Mouse (Mus musculus) limb, embryonic 12.5 days (tissue): ENCODE results near the gene Nipal1. TPM values are rescaled to one million over a fixed set of nuclear protein-coding genes. Genes with fewer than 3 reads are reported as not detected.

ENCODE experiments used
- ATAC-seq: fragments of 200-750 bp; cut with Nextera tagmentation; 2 replicates; pipeline ENCODE4 v1.8.0; 2017; ENCODE audit warnings: low read depth, moderate TSS enrichment; ENCODE audit not compliant: insufficient number of reproducible peaks, insufficient read depth, low FRiP score, low TSS enrichment
- H3K27ac ChIP-seq: fragments of 300-500 bp; sonication (generic); 2 replicates; pipeline ENCODE4 v1.5.1; 2016; ENCODE audit warnings: mild to moderate bottlenecking, moderate library complexity
- H3K27me3 ChIP-seq: fragments of 300-500 bp; sonication (generic); 2 replicates; pipeline ENCODE4 v1.6.1; 2016; ENCODE audit warnings: mild to moderate bottlenecking, moderate library complexity
- H3K36me3 ChIP-seq: fragments of 300-500 bp; sonication (generic); 2 replicates; pipeline ENCODE4 v1.6.1; 2016; ENCODE audit warnings: mild to moderate bottlenecking, moderate library complexity
- H3K4me1 ChIP-seq: fragments of 300-500 bp; sonication (generic); replicated peaks from 2 replicates; pipeline ENCODE4 v1.6.1; 2016
- H3K4me2 ChIP-seq: fragments of 300-500 bp; sonication (generic); 2 replicates; pipeline ENCODE4 v1.6.1; 2016; ENCODE audit warnings: mild to moderate bottlenecking, moderate library complexity
- H3K4me3 ChIP-seq: fragments of 300-500 bp; sonication (generic); replicated peaks from 2 replicates; pipeline ENCODE4 v1.5.1; 2016; ENCODE audit warnings: mild to moderate bottlenecking
- H3K9ac ChIP-seq: fragments of 300-500 bp; sonication (generic); replicated peaks from 2 replicates; pipeline ENCODE4 v1.6.1; 2016; ENCODE audit warnings: mild to moderate bottlenecking, moderate library complexity
- H3K9me3 ChIP-seq: fragments of 300-500 bp; sonication (generic); 2 replicates; pipeline ENCODE4 v1.6.1; 2016; ENCODE audit warnings: mild to moderate bottlenecking, moderate library complexity
- WGBS: fragments of 180-500 bp; shearing (Covaris S2); methylation state at CpG from one replicate; pipeline ENCODE4 v1.1.7; 2016; 5-methylcytosine and 5-hydroxymethylcytosine counted together
- polyA plus RNA-seq: library from polyadenylated mRNA; unstranded; fragments of >200 nt; fragmentation: Nextera tagmentation; extraction: Ambion mirVana; gene quantifications from 2 replicates; pipeline ENCODE4 v1.2.1, GENCODE M21; 2016

Nipal1 gene
- polyA plus RNA-seq, 1 experiment from 2014 or later, result 0.84 TPM

- no peak overlapping the region for H3K9ac ChIP-seq
- no peaks in the 10 kb centered on the region for H3K4me1 ChIP-seq
- no peak overlapping the region for H3K4me2 ChIP-seq
- H3K36me3 ChIP-seq, result no peaks in the 10 kb centered on the region
- H3K4me3 ChIP-seq, result no peak overlapping the region
- no peaks in the 10 kb centered on the region for H3K27me3 ChIP-seq
- 34% methylated on average over 2 of the region's 2 CpGs for WGBS
- no peak overlapping the region for H3K27ac ChIP-seq
- ATAC-seq, result no peak
- H3K9me3 ChIP-seq, result no peaks in the 10 kb centered on the region
These were observed 51.9 kb downstream of the Nipal1 start for GRCm38 (mm10) chr5:72699500-72699818.

DNA sequence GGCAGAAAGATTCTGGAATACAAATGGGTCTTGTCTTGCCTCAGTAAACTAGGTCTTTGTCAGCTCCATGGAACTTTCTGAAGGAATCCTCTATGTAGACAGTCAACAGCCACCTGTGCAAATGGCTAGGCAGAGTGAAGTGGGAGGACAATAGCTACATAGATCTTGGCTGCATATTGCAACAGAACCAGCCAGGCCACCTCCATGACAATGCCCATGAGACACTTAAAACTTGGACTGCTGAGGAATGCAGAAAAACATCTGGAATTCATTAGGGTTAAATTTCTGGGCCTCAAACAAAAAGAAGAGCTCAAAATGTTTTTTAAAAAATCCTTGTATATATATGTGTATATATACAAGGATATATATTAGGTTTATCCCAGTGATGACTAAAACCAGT is 54.6 kb downstream of the Nipal1 start:
- H3K27ac ChIP-seq, result peak overlapping the region; percentile 76
- ATAC-seq, result peak; percentile 73

DNA sequence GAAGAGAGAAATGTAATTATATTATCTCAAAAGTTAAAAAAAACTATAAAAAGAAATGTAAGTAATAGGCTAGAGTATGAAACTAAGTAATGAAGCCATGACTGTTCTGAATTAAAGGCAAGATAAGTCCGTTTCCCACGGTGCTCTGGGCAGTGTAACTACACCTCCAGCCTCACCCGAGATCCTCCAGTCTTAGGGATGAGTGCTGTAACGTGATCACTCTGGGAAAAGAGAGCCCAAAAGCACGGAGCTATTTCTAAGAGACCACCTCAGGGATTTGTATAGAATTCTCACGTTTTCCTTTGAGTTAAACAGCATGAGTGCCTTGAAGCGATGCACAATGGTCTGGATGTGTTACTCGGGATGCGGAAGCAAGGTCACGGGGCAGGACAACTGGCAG is 58.5 kb downstream of the Nipal1 start:
- no peak overlapping the region for H3K4me3 ChIP-seq
- H3K27me3 ChIP-seq, result no peaks in the 10 kb centered on the region
- no peak for ATAC-seq
- H3K27ac ChIP-seq, result no peak overlapping the region
- H3K36me3 ChIP-seq, result no peaks in the 10 kb centered on the region
- peaks cover 17% of the 10 kb centered on the region for H3K4me1 ChIP-seq
- no peak overlapping the region for H3K9ac ChIP-seq
- WGBS, result 48% methylated on average over 10 of the region's 10 CpGs
- peak overlapping the region; percentile 23; the same call in 1 of the 2 replicates for H3K4me2 ChIP-seq
- no peaks in the 10 kb centered on the region for H3K9me3 ChIP-seq

More for the DNA sequence above, 54.6 kb downstream of the Nipal1 start:
- H3K4me3 ChIP-seq, result no peak overlapping the region
- H3K9me3 ChIP-seq, result no peaks in the 10 kb centered on the region
- H3K36me3 ChIP-seq, result no peaks in the 10 kb centered on the region
- H3K4me2 ChIP-seq, result no peak overlapping the region
- H3K27me3 ChIP-seq, result no peaks in the 10 kb centered on the region
- peaks cover 9% of the 10 kb centered on the region for H3K4me1 ChIP-seq
- no peak overlapping the region for H3K9ac ChIP-seq

DNA sequence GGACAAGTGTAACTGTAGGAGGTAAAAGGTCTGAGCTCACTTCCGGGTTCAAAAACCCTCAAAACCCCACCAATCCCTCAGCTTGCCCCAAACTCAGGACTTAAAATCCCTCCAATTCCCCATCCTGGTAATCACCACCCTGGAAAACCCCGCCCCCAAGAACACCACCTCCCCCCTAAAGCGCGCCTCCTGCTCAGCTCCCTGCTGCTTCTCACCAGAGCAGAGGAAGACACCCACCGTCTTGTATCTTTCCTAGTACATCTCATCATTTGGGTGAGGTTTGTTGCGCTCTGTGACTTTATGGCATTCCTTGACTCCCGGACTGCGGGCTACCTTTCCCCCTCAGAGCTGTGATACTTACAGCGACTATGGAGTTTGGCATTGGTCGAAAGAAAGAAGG is 59.1 kb downstream of the Nipal1 start:
- no peak overlapping the region for H3K4me3 ChIP-seq
- H3K4me1 ChIP-seq, result peaks cover 17% of the 10 kb centered on the region
- ATAC-seq, result no peak
- 61% methylated on average over 10 of the region's 10 CpGs for WGBS
- no peak overlapping the region for H3K27ac ChIP-seq
- H3K27me3 ChIP-seq, result no peaks in the 10 kb centered on the region
- no peaks in the 10 kb centered on the region for H3K36me3 ChIP-seq
- H3K9ac ChIP-seq, result no peak overlapping the region
- H3K4me2 ChIP-seq, result peak overlapping the region; percentile 23; the same call in 1 of the 2 replicates
- H3K9me3 ChIP-seq, result no peaks in the 10 kb centered on the region

DNA sequence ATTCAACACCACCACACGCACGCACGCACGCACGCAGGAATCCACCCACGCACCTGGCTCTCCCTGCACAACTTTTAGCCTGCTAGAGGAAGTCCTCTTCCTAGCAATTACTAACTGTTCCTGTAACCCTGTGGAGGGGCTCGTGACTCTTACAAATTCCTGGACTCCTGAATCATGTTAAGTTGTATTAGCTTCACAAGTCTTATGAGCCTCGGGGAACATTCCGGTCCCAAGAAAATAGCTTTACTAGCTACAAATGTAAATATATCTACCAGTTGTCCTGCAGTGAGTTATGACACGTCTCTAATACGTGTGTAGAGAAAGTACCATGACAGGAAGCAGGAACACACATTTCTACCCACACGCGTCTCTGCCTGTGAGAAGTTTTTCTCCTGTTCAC is 61.9 kb downstream of the Nipal1 start:
- whole genome bisulfite sequencing, result 73% methylated on average over 13 of the region's 13 CpGs
- Histone ChIP-seq H3K4me1 (peaks cover 17% of the 10 kb centered on the region), H3K4me3 (no peak overlapping the region), H3K27me3 (no peaks in the 10 kb centered on the region), H3K9ac (no peak overlapping the region), H3K9me3 (no peaks in the 10 kb centered on the region), H3K4me2 (no peak overlapping the region), H3K36me3 (no peaks in the 10 kb centered on the region), H3K27ac (no peak overlapping the region)
- no peak for ATAC-seq

- Histone ChIP-seq H3K9me3 (no peaks in the 10 kb centered on the region), H3K4me3 (no peak overlapping the region), H3K4me1 (peaks cover 17% of the 10 kb centered on the region), H3K27me3 (no peaks in the 10 kb centered on the region), H3K9ac (no peak overlapping the region), H3K4me2 (no peak overlapping the region), H3K27ac (no peak overlapping the region), H3K36me3 (no peaks in the 10 kb centered on the region)
- ATAC-seq, result no peak
- 90% methylated on average over 9 of the region's 9 CpGs for WGBS
These were observed 62.4 kb downstream of the Nipal1 start for GRCm38 (mm10) chr5:72709976-72710375.

GRCm38 (mm10) chr5:72710572-72711278 is 63.1 kb downstream of the Nipal1 start:
- no peak overlapping the region for H3K27ac ChIP-seq
- H3K9me3 ChIP-seq, result no peaks in the 10 kb centered on the region
- no peak overlapping the region for H3K4me2 ChIP-seq
- ATAC-seq, result no peak
- H3K4me3 ChIP-seq, result no peak overlapping the region
- no peaks in the 10 kb centered on the region for H3K36me3 ChIP-seq
- H3K27me3 ChIP-seq, result no peaks in the 10 kb centered on the region
- no peak overlapping the region for H3K9ac ChIP-seq
- 30% methylated on average over 4 of the region's 4 CpGs for whole genome bisulfite sequencing
- peaks cover 17% of the 10 kb centered on the region for H3K4me1 ChIP-seq

DNA sequence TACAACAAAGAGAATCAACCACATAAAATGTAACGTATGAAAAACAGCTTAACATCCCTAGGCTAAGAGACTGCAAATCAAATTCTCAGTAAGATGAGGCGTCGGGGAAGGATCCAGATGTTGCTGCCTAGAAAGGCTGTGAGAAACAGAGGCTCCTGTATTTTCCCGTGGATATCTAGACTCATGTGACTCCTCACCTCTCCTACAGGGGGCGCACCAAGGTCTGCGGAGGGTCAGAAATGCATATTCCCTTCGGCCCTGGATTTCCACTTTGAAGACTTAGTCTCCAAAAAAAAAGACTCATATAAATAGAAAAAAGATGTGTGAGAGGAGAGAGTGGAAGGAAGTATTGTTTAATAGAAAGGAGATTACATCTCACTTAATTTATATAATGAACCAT is 73.0 kb downstream of the Nipal1 start:
- Histone ChIP-seq H3K4me1 (no peaks in the 10 kb centered on the region), H3K27me3 (no peaks in the 10 kb centered on the region), H3K4me3 (no peak overlapping the region), H3K9ac (no peak overlapping the region), H3K36me3 (no peaks in the 10 kb centered on the region), H3K27ac (no peak overlapping the region), H3K9me3 (no peaks in the 10 kb centered on the region), H3K4me2 (no peak overlapping the region)
- no peak for ATAC-seq
- 51% methylated on average over 7 of the region's 7 CpGs for WGBS

Other genes starting within 250 kb of the Nipal1 start
- 2.3 and 3.0 TPM in 2 replicates for gene Corin, start 143.3 kb upstream of the Nipal1 start, polyA plus RNA-seq
- 28.4 and 29.0 TPM in 2 replicates for gene Nfxl1, start 88.1 kb upstream of the Nipal1 start, polyA plus RNA-seq
- 0.83 and 1.8 TPM in 2 replicates for gene Zar1, start 66.5 kb upstream of the Nipal1 start, polyA plus RNA-seq
- 0.40 and 0.74 TPM in 2 replicates for gene Gm5868, start 60.2 kb upstream of the Nipal1 start, polyA plus RNA-seq
- not detected in 2 replicates for gene Cnga1, start 3.5 kb upstream of the Nipal1 start, polyA plus RNA-seq
- not detected in 2 replicates for gene Txk, start 105.0 kb downstream of the Nipal1 start, polyA plus RNA-seq
- 2.5 and 3.4 TPM in 2 replicates for gene Tec, start 220.7 kb downstream of the Nipal1 start, polyA plus RNA-seq